Comparison of ENCODE assay signal across 15 mouse cellular contexts in the genomic region with DNA sequence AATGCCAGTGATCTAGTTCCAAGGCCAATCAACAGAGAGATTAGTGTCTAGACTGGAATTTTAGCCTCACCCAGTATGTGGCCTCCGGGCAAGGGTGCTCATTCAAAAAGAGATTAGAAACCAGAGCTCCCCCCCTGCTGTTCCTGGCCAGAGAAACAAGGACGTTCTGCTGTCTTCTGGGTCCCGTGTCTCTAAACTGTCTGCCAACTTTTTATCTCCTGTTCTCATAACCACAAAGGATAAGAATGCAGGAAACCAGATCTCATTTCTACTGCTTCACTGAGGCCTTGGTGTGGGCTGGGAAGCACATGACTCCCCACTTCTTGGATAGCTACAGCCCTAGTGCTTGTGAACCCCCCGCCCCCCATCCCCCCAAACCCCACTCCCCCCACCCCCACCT.
A peak's percentile ranks its signal among the peaks of the same experiment; 100 is the strongest.
DNase-seq lines count a peak whose midpoint lies in the region; ATAC-seq and TF ChIP-seq lines count a peak whose summit lies in the region.
"Had no signal": no experiment of that assay in that cellular context is flagged by ENCODE, and none has a peak within 500 bp of the region (broad histone marks: within the 10 kb centered on the region; RNA-seq: fewer than 3 reads in every experiment).

No protein-coding gene starts in this region.

- no peak for TF ChIP-seq EP300 in lung, postnatal 0 days (IDR thresholded peaks at IDR 0.05)

- H3K9ac ChIP-seq in midbrain, embryonic 11.5 days (ENCODE audit: low read length) = no peak overlapping the region
- no peak overlapping the region for H3K9ac ChIP-seq in midbrain, embryonic 16.5 days (ENCODE audit: low read depth, low read length)
- no peak overlapping the region for H3K9ac ChIP-seq in intestine, postnatal 0 days (ENCODE audit: low read depth, low read length)
- no peak overlapping the region for H3K9ac ChIP-seq in lung, postnatal 0 days (replicated peaks; ENCODE audit: low read depth)
- H3K9ac ChIP-seq: hindbrain, embryonic 14.5 days had no signal

- no peaks in the 10 kb centered on the region for H3K36me3 ChIP-seq in midbrain, embryonic 11.5 days (ENCODE audit: control insufficient read depth, insufficient read depth, low read length)
- no peaks in the 10 kb centered on the region for H3K36me3 ChIP-seq in midbrain, embryonic 16.5 days (ENCODE audit: control insufficient read depth, insufficient read depth, low read length)
- no peaks in the 10 kb centered on the region for H3K36me3 ChIP-seq in intestine, postnatal 0 days (ENCODE audit: control insufficient read depth, insufficient read depth)
- H3K36me3 ChIP-seq in lung, postnatal 0 days (ENCODE audit: insufficient read depth, low read length) = no peaks in the 10 kb centered on the region

- no peak overlapping the region for H3K4me3 ChIP-seq in midbrain, embryonic 11.5 days (ENCODE audit: low read depth, low read length)
- no peak overlapping the region for H3K4me3 ChIP-seq in midbrain, embryonic 16.5 days (ENCODE audit: low read depth, low read length)
- H3K4me3 ChIP-seq in intestine, postnatal 0 days (ENCODE audit: low read depth, low read length) = no peak overlapping the region
- H3K4me3 ChIP-seq in lung, postnatal 0 days (ENCODE audit: low read depth, low read length) = no peak overlapping the region

- no peaks in the 10 kb centered on the region for H3K27me3 ChIP-seq in midbrain, embryonic 11.5 days (ENCODE audit: control insufficient read depth, insufficient read depth, low read length)
- H3K27me3 ChIP-seq in midbrain, embryonic 16.5 days (ENCODE audit: control insufficient read depth, insufficient read depth, low read depth, low read length) = no peaks in the 10 kb centered on the region
- H3K27me3 ChIP-seq in intestine, postnatal 0 days (replicated peaks; ENCODE audit: control insufficient read depth, insufficient read depth, low read length) = no peaks in the 10 kb centered on the region
- H3K27me3 ChIP-seq in lung, postnatal 0 days (replicated peaks; ENCODE audit: insufficient read depth, low read length) = no peaks in the 10 kb centered on the region

- H3K4me1 ChIP-seq in midbrain, embryonic 11.5 days (ENCODE audit: control insufficient read depth, insufficient read depth, low read length) = no peaks in the 10 kb centered on the region
- H3K4me1 ChIP-seq in midbrain, embryonic 16.5 days (ENCODE audit: control insufficient read depth, insufficient read depth, low read length) = no peaks in the 10 kb centered on the region
- no peaks in the 10 kb centered on the region for H3K4me1 ChIP-seq in intestine, postnatal 0 days (replicated peaks; ENCODE audit: control insufficient read depth, insufficient read depth, low read length)
- no peaks in the 10 kb centered on the region for H3K4me1 ChIP-seq in lung, postnatal 0 days (ENCODE audit: insufficient read depth, low read depth, low read length)

- H3K9me3 ChIP-seq in midbrain, embryonic 11.5 days (ENCODE audit: control insufficient read depth, low read length) = no peaks in the 10 kb centered on the region
- H3K9me3 ChIP-seq in midbrain, embryonic 16.5 days (replicated peaks; ENCODE audit: control insufficient read depth, low read length, poor library complexity, severe bottlenecking) = no peaks in the 10 kb centered on the region
- H3K9me3 ChIP-seq in intestine, postnatal 0 days (ENCODE audit: control insufficient read depth) = no peaks in the 10 kb centered on the region
- no peaks in the 10 kb centered on the region for H3K9me3 ChIP-seq in lung, postnatal 0 days (ENCODE audit: low read length)

- no peak overlapping the region for H3K27ac ChIP-seq in midbrain, embryonic 11.5 days (ENCODE audit: low read depth, low read length)
- no peak overlapping the region for H3K27ac ChIP-seq in midbrain, embryonic 16.5 days (ENCODE audit: low read length)
- no peak overlapping the region for H3K27ac ChIP-seq in intestine, postnatal 0 days (ENCODE audit: low read depth, low read length)
- H3K27ac ChIP-seq in lung, postnatal 0 days (ENCODE audit: low read length) = no peak overlapping the region
- H3K27ac ChIP-seq: hindbrain, embryonic 14.5 days had no signal

- peak; percentile 77 for DNase-seq in adrenal gland, adult 8-10 months
- no peak for DNase-seq in adrenal gland, postnatal 4 days (ENCODE audit: low spot score in 2 of 2)
- DNase-seq in midbrain, embryonic 11.5 days (ENCODE audit: low spot score, missing footprints) = peak; percentile 31
- DNase-seq in adrenal gland, postnatal 14 days = peak; percentile 76
- DNase-seq in lung, postnatal 0 days (ENCODE audit: low spot score) = no peak
- DNase-seq: cerebellum, adult 8-10 months; gastrocnemius, postnatal 36 days; kidney, adult 8-10 months; lung, postnatal 36 days; spleen, adult 18-20 months; thymus, adult 18-20 months had no signal

- H3K4me2 ChIP-seq in midbrain, embryonic 11.5 days = no peak overlapping the region
- no peak overlapping the region for H3K4me2 ChIP-seq in midbrain, embryonic 16.5 days (ENCODE audit: low read length)
- no peak overlapping the region for H3K4me2 ChIP-seq in intestine, postnatal 0 days (replicated peaks; ENCODE audit: low read depth)
- H3K4me2 ChIP-seq in lung, postnatal 0 days (replicated peaks; ENCODE audit: low read depth, low read length) = no peak overlapping the region
- H3K4me2 ChIP-seq: hindbrain, embryonic 14.5 days had no signal

- 18% methylated on average over 4 of the region's 4 CpGs for WGBS in midbrain, embryonic 11.5 days
- 17% methylated on average over 3 of the region's 4 CpGs for WGBS in midbrain, embryonic 16.5 days
- WGBS in intestine, postnatal 0 days = 31% methylated on average over 4 of the region's 4 CpGs
- WGBS in lung, postnatal 0 days = 28% methylated on average over 4 of the region's 4 CpGs

- no peak for ATAC-seq in midbrain, embryonic 11.5 days (ENCODE audit: low FRiP score)
- no peak for ATAC-seq in midbrain, embryonic 16.5 days
- peak; percentile 90 for ATAC-seq in megakaryocyte progenitor cell, adult 5-6 weeks (replicated peaks; ENCODE audit: poor library complexity)
- ATAC-seq in intestine, postnatal 0 days = no peak
- no peak for ATAC-seq in lung, postnatal 0 days

- TF ChIP-seq CTCF in intestine, postnatal 0 days (IDR thresholded peaks at IDR 0.05; ENCODE audit: low read depth) = no peak
- TF ChIP-seq CTCF in lung, postnatal 0 days (IDR thresholded peaks at IDR 0.05) = no peak

Comparison
In these comparisons a context has a peak if more than half of its experiments do, and no peak if none do; other contexts are left out.
1. DNase-seq: peak in adrenal gland, adult 8-10 months (single experiment), midbrain, embryonic 11.5 days (single experiment) and adrenal gland, postnatal 14 days (single experiment); none in adrenal gland, postnatal 4 days (0 of 2) and lung, postnatal 0 days (single experiment).